Mouse (Mus musculus) natural killer cell, adult 2 months (primary cell): ENCODE results near the gene Gm9970.

Experiments
- DNase-seq, 2 experiments: peaks; one replicate each; pipeline ENCODE4 v3.0.0; 2022; ENCODE audit warnings: low spot score in 2 of 2

Gm9970 gene

DNA sequence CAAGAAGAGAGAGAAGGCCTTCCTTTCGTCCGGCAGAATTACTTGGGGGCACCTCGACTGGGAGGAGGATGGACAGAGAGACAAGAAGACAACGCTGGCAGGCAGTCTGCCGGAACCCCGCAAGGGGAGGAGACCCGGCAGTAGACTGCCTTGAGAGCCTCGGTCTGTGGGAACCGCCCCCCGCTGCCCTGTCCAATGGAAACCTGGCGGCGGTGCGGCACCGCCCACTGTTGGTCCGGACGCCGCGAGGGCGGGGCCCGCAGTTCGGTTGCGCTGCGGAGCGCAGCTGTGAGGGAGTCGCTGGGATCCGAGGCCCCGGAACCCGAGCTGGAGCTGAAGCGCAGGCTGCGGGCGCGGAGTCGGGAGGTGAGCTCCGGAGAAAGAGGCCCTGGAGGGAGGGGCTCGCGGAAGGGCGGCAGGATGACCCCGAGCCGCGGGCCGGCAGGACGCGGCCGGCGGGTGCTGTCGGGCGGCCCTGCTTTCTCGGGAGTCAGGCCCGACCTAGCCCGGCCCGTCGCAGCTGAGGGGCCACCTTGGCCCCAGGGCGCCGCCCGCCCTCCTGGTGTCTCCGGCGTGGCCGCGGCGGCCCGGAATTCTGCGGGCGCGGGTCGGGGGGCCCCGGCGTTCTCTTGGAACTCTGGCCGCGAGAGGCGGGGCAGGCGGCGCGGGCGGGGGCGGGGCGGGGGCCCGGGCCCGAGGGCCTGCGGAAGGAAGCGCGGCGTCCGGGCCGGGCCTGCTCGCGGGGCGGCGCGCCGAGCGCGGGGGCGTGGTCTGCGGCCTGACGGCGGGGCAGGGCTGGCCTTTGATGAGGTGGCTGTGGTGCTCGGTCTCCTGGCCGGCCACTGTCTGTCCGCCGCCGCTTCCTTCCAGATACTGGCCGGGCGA lies at the start of gene Gm9970, which contains the start of gene Nrbp1:
Gene Gm9970 (minus strand): TSS at position 596 of the 885 bp plus-strand sequence.
Gene Nrbp1 (plus strand): TSS at position 228 of the 885 bp plus-strand sequence.
- DNase-seq = peak; percentile 93

DNA sequence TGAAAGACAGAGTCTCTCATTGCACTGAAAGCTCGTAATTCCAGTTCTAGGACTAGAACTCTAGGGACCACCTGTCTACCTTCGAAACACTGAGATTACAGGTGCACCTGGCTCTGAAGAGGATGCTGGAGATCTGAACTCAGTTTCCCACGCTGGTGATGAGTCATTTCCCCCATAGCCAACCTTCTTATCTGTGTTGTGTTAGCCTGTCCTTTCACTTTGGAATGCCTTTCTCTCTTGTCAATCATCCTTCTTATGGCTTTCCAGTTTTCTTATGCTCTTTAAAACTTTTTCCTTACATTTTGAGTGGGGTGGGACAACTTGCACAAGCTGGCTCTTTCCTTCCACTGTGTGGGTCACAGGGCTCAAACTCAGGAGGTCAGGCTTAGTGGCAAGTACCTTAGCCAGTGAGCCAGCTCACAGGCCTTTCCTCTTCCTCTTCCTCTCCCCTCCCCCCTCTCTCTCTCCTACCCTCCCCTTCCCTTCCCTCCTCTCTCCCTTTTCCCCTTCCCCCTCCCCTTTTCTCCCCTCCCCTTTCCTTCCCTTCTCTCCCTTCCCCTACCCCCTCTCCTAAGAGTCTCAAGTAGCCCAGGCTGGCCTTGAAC lies 48.7 kb upstream of the Gm9970 start:
- DNase-seq = no peak

DNA sequence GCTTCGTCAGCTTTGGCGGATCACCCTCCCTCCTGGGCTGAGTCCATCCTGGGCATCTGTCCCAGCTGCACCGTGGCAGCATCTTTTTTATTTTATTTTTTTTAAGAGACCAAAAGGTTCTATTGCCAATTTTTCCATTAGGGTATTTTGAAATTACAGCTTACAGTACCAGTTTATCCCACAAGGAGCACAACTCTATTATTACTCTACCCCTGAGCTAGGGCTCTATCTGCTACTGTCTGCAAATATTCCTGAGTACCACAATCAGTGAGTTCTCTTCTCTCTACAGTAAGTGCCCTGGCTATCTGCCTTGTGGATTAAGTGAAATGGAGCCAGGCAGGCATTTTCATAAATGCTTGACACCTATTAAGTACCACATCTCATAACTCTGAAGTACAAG lies 47.6 kb upstream of the Gm9970 start:
- DNase-seq = no peak

DNA sequence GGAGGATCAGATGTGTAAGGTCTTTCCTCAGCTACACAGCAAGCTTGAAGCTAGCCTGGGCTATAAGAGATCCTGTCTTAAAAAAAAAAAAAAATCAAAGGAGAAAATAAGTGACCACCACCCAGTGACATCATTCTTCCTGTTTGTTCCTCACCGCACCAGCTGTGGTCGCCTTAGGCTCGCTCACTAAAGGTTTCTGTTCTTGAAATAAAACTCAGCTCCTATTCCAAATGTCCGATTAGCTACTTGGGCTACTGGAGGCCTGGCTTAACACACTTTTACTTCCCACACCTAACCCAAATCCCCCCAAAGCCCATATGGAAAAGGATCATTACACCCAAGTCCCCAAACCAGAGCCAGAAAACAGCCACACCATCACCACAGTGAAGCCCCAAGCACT lies 47.2 kb upstream of the Gm9970 start:
- peak; percentile 44 to 50 for DNase-seq

DNA sequence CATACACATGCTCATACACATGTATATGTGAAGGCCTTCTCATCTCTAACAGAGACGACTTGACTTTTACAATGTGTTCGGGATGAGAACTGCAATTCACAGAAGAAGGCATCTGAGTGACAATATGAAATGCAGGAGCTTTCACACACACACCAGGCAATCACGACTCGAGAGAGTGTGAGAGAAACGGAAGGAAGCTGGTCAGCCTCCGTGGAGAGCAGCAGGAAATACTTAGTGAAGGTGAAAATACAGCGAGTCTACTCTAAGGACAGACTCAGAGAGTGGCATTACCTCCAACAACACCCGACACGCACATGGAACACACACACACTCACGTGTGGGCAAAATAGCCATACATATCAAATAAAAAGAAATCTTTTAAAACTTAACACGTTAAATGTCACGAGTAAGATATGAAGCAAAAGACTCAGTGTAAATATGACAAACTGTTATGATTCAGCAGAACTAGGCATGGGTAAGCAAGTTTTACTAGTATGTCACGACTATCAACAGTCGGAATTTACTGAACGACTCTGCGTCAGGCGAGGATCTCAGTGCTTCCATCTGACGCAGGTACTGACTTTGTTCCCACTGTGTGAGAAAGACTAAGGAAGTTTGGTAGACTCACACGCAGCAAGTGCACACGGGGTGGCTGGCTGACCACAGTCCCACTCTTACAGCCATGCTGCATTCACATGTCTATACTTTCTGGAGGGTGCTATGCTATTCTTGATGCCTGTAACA lies 38.4 kb upstream of the Gm9970 start:
- peak; percentile 47 for DNase-seq

DNA sequence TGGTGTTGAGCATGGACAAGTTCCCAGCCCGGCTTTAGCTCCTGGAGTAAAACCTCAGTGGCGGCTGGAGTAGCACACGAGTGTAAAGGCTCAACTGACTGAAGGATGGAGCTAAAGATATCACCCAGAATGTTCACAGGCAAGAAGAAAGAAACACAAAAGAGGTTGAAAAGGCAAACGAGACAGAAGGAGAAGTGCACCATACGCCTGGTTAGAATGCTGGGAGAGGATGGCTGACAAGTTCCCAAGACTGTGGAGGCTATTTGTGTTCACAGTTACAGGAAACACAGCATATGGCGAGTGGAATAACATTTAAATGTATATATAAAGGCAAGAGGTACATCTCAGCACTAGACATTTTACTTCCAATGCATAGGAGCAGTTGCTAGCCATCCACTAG lies 32.0 kb upstream of the Gm9970 start:
- no peak for DNase-seq

DNA sequence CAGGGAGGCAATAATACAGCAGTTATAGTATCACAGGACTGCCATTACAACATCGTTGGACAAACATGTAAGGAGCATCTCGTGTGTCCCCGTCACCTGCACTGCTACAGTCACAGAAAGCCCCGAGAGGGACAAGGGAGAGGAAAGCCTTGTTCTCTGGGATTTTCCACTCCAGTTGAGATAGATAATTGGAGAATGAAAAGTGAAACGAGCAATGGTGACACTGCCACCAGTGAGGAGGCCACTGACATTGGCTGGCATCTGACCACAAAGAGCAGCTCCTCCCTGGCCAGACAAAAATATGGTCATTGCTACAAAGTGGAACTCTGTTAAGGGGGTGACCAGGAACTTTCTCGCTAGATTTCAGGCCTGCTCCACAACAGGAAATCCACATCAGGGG lies 26.7 kb upstream of the Gm9970 start:
- no peak for DNase-seq

DNA sequence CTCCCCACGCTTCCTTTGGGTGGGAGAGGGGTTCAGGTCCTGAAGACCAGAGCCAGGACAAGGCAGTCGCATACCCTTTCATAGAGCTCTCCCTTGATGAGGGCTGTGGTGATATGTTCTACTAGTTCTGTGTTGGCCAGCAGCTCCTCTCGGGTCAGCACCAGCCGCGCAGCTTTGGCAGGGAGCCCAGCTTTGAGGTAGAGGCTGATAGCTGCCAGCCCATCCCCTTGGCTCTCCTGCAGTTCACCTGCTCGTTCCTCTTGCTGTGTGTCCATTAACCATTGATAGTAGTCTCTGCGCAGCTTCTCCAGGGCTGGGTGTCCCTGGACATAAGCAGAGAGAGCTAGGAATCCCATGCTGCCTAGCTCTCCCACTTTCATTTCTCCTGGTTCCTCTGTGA lies 25.1 kb upstream of the Gm9970 start:
- DNase-seq = no peak

DNA sequence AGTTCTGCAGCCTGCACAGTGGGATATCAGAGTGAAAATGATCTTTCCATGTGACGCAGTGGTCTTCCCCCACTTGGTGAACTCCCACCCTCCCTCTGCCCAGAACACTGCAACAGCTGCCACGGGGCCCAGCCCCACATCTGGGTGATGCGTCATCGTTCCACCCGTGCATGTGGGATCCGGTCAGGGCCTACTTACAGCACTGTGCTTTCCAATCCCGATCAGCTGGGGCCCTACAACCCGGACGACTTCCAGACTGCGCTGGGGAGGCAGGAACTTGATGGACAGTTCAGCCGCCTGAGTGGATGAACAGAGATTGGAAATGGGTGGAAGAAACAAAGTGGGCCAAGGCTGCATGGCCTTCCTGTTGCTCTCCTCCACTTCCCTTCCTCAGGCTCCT lies 16.6 kb upstream of the Gm9970 start:
- no peak for DNase-seq

DNA sequence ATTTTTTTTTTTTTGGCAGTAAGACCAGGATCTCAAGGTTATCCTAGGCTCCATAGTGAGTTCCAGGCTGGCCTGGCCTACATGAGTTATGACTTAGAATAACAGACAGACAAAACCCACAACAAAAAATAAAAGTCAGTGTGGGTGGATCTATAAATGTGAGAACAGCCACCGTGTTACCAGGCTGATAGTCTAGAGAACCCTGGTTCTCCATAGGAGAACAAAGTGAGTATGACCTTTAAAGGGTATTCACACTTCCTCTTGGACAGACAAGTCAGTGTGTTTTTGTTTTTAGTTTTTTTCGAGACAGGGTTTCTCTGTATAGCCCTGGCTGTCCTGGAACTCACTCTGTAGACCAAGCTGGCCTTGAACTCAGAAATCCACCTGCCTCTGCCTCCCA lies 14.9 kb upstream of the Gm9970 start:
- DNase-seq = no peak

DNA sequence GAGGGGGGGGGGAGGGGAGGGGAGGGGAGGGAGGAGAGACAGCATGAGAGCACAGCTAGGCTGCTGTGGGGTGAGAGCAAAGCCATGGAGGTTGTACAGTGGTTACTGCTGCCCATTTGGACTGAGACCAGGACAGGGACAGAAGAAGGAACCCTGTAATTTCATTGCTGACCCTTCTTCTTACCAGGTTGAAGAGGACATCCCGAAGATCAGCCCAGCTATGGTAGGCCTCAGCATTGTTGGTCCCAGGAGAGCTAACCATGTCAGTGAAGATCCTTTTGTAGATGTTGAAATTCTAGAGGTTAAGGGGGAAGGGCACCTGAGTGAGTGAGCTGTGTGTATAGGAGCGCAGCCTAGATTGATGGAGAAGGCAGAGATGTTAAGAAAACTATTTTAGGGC lies 14.3 kb upstream of the Gm9970 start:
- no peak for DNase-seq

DNA sequence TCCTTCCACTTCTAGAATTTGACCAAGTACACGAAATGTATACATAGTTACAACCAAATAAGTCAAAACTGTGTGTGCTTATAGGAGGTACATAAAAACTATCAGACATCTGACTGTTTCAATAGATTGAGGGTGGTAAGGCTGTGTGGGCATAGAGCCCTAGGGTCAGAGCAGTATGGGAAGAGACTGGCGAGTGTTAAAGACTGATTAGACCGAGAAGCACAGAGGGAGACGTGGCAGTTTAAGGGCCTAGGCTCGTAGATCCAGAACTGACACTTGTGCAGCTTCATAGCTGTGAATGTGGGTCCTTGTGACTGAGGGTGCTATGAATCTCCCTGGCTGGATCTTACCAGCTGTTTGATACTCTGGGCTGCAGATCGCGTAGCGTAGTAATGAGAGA lies 13.9 kb upstream of the Gm9970 start:
- no peak for DNase-seq

DNA sequence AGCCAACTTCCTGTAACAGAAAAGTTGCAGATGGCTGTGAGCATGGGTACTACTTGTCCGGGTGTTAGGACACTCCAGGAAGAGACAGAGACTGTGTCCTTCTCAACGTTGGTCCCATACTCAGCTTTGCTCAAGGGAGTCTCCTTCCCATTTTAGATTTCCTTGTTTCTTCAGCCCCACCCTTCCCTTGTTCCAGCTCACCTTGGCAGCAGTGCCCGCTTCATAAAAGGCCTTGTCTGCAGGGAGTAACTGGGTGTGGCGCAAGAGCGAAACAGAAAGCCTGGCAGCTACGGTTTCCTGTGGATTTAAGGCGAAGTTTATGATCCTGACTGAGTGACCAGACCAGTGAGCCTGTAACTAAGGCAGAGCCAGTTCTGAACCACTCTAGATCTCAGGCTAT lies 13.4 kb upstream of the Gm9970 start:
- no peak for DNase-seq

DNA sequence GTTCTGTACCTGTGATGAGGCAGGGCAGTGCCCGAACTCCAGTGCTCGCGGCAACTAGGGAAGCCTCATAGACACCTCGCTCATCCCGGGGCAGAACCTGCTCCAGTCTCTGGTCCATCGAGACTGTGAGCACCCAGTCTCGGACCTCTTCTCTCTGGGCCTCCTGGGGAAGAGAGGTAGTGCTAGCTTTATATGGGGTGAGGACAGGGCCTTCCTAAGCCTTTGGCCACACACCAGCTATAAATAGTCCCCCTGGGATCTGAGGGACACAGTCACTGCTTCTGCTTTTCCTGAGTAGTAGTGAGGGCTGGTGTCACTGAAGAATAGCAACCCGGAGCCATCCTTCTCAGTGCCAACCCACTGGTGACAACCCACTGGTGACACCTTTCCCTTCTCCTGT lies 12.8 kb upstream of the Gm9970 start:
- DNase-seq = no peak

DNA sequence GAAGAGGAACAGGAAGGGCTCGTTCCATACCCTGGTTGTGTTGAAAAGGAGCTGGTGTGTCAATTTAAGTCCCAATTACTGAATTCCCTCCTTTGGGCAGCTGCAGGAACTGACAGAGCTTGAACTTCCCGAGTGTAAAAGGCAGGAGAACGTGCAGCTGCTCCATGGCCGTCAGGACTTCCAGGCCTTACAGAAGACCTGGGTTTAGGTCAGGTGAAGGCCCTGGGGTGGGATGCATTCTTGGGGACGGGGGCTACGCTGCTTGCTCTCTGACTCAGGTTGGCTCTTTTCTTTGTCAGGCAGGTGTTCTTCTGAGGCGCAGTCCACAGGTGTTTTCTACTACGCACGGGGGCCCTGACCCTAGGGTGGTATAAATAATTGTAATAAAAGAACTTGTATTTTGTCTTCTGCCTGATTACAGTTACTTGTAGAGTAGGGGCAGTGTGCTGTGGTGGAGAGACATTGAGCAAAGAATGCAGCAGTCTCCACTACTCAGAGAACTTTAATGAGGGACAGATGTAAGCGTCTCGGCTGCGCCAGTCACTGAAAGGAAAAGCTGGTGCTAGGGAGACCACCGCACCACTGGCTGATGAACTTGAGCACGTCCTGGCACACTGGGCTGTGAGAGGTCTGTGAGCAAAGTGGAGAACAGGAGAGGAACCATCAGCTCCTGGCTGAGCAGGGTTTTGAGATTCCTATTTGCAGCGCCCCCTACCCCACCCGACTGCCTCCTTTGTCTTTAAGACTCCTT lies 11.9 kb upstream of the Gm9970 start:
- no peak for DNase-seq

DNA sequence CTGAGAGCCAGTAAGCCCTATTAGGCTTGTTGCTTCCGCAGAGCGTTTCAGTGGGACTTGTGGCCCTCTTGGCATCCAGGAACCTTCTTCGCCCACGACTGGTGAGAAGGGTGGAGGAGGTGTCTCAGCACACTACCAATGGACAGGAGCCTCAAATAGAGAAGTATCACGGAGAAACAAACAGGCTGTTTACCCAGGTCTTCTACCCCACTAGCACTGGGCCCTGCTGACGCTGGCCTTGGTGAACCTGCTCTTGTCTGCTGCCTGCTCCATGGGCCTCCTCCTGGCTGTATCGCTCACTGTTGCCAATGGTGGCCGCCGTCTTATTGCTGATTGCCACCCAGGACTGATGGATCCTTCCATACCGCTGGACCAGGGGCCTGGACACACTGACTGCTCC lies 11.1 kb upstream of the Gm9970 start:
- DNase-seq = no peak

DNA sequence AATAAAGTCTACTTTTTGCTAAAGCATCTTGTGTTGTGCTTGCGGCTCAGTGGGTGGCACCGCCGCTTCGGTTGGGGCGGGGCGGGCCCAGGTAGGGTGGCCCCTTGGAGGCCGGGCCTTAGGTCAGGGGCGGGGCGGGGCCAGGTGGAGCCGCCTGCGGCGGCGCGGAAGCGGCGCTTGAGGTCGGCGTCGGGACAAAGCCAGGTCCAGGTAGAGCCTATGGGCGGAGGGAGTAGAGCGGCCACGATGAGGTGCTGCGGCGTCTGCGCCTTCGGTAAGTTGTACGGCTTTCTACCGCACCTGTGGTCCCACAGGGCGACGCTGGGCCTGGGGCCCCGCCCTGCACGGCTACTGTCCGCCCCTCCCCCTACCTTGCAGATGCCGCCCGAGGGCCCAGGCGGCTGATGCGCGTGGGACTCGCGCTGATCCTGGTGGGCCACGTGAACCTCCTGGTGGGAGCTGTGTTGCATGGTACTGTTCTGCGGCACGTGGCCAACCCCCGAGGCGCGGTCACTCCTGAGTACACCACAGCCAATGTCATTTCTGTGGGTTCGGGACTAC lies 10.6 kb upstream of the Gm9970 start, which contains the start of gene Krtcap3:
Gene Krtcap3 (plus strand): TSS at position 151 of the 561 bp plus-strand sequence.
- no peak for DNase-seq

DNA sequence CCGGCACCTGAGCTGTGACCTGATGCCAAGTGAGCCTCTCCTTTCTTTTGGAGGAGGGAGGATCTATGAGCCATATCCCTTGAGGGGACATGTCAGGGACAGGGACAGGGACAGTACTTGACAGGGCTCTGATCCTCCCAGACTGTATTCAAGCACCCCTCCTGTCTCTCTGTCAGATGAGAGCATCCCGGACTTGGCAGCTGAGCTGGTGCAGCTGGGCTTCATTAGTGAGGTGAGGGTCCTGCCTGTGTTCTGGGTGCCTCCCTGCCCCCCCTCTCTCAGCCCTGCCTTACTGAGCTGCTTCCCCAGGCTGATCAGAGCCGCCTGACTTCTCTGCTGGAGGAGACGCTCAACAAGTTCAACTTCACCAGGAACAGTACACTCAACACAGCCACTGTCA lies 9.7 kb upstream of the Gm9970 start:
- DNase-seq = no peak

DNA sequence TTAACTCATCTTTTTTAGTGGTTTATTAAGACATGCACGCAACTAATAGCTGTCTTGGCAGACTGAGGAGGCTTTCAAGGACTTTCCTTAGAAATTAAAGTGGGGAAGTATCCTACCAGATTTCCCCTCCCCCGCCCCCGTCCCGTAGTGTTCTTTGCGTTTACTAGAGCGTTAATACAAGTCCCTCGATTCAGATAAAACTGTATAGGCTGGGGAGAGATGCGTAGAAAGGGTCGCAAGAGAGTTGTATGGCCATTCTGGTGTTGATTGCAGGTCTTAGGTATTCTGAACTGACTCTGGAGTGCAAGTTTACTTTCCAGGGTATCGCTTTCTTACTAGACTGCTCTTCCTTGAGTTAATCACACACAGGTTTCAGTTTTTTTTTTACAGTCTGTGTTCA lies 1.2 kb upstream of the Gm9970 start:
- no peak for DNase-seq

DNA sequence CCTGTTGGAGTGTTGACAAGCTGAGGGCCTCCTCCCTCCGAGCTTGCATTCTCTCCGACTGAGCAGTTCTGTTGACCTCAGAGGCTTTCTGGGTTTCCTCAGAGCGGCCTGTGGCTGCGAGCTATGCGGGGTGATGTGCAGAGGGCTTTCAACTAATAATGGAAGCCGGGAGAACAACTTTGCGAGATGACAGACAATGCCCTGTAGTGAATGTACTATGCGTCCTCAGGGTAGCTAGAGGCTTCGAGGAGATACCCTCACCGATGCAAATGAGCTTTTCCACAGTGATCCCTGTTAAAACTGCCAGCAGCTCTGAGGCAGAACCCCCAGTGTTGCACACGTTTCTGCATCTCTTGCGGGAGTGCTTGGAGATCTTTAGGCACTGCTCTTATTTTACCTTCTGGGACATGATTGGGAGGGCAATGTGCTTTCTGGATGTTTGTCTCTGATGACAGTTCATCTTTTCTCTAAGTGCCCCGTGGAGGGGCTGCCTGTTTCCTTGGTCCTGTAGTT lies 546 bp upstream of the Gm9970 start:
- no peak for DNase-seq

DNA sequence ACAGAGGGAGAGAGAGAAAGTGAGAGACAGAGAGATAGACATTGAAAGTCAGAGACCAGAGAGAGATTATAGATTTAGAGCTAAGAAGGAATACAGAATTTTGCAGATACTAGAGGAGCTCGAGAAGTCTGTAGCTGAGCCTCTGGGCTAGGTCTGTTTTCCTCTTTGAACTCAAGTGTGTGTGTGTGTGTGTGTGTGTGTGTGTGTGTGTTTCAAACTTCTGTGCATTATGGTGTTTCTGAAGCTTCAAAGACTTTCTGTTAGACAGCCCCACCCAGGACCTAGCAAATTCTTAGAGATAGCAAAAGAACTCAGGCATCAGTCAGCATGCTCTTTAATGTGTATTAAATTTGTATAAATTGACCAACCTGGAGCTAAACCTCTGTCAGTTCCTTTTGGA lies 14.4 kb downstream of the Gm9970 start:
- DNase-seq = no peak
